Mouse (Mus musculus): Measurements from ENCODE around the gene Dyx1c1. TPM values are rescaled to one million over a fixed set of nuclear protein-coding genes. Genes with fewer than 3 reads are reported as not detected.

Gene Dyx1c1
- polyA plus RNA-seq, 1 experiment from 2014 or later: 0.99 TPM

GRCm38 (mm10) chr9:73005106-73005505 is 46.5 kb downstream of the Dyx1c1 start:
- H3K27ac ChIP-seq: no peak overlapping the region
- no peaks in the 10 kb centered on the region for H3K9me3 ChIP-seq
- H3K9ac ChIP-seq: no peak overlapping the region
- H3K36me3 ChIP-seq: peaks cover 3% of the 10 kb centered on the region
- WGBS: 81% methylated on average over 6 of the region's 6 CpGs
- H3K4me2 ChIP-seq: no peak overlapping the region
- no peak overlapping the region for H3K4me3 ChIP-seq (replicated peaks)
- no peak for ATAC-seq (ENCODE audit: insufficient read depth, low FRiP score, low read depth)
- no peaks in the 10 kb centered on the region for H3K4me1 ChIP-seq
- H3K27me3 ChIP-seq (replicated peaks): no peaks in the 10 kb centered on the region

GRCm38 (mm10) chr9:73006175-73006574 is 47.6 kb downstream of the Dyx1c1 start:
- 96% methylated on average over 3 of the region's 3 CpGs for WGBS
- H3K9ac ChIP-seq: no peak overlapping the region

GRCm38 (mm10) chr9:73008384-73008783 is 49.8 kb downstream of the Dyx1c1 start:
- Histone ChIP-seq H3K4me1 (no peaks in the 10 kb centered on the region), H3K4me2 (no peak overlapping the region), H3K9me3 (no peaks in the 10 kb centered on the region), H3K27me3 (replicated peaks) (no peaks in the 10 kb centered on the region), H3K36me3 (peaks cover 3% of the 10 kb centered on the region), H3K4me3 (replicated peaks) (no peak overlapping the region), H3K9ac (no peak overlapping the region), H3K27ac (no peak overlapping the region)
- no peak for ATAC-seq (ENCODE audit: insufficient read depth, low FRiP score, low read depth)
- 56% methylated on average over 3 of the region's 3 CpGs for WGBS

More at GRCm38 (mm10) chr9:73006175-73006574, 47.6 kb downstream of the Dyx1c1 start:
- Histone ChIP-seq H3K9me3 (no peaks in the 10 kb centered on the region), H3K27ac (no peak overlapping the region), H3K36me3 (peaks cover 3% of the 10 kb centered on the region), H3K4me1 (no peaks in the 10 kb centered on the region), H3K4me2 (no peak overlapping the region), H3K4me3 (replicated peaks) (no peak overlapping the region), H3K27me3 (replicated peaks) (no peaks in the 10 kb centered on the region)
- no peak for ATAC-seq (ENCODE audit: insufficient read depth, low FRiP score, low read depth)

GRCm38 (mm10) chr9:73012629-73013028 is 54.0 kb downstream of the Dyx1c1 start:
- H3K36me3 ChIP-seq: peaks cover 7% of the 10 kb centered on the region
- H3K4me2 ChIP-seq: no peak overlapping the region
- no peak overlapping the region for H3K9ac ChIP-seq
- 88% methylated on average over 4 of the region's 4 CpGs for WGBS
- H3K27me3 ChIP-seq (replicated peaks): no peaks in the 10 kb centered on the region
- no peaks in the 10 kb centered on the region for H3K9me3 ChIP-seq
- H3K4me3 ChIP-seq (replicated peaks): no peak overlapping the region
- H3K4me1 ChIP-seq: no peaks in the 10 kb centered on the region
- ATAC-seq (ENCODE audit: insufficient read depth, low FRiP score, low read depth): no peak
- no peak overlapping the region for H3K27ac ChIP-seq

- WGBS: 74% methylated on average over 13 of the region's 13 CpGs
- Histone ChIP-seq H3K27me3 (replicated peaks) (no peaks in the 10 kb centered on the region), H3K9ac (no peak overlapping the region), H3K4me2 (no peak overlapping the region), H3K27ac (no peak overlapping the region), H3K4me1 (no peaks in the 10 kb centered on the region), H3K4me3 (replicated peaks) (no peak overlapping the region), H3K36me3 (peaks cover 7% of the 10 kb centered on the region), H3K9me3 (no peaks in the 10 kb centered on the region)
- ATAC-seq (ENCODE audit: insufficient read depth, low FRiP score, low read depth): no peak
Measured at GRCm38 (mm10) chr9:73014724-73015123, 56.1 kb downstream of the Dyx1c1 start.

GRCm38 (mm10) chr9:73019841-73020240 is 61.3 kb downstream of the Dyx1c1 start:
- H3K36me3 ChIP-seq: peaks cover 12% of the 10 kb centered on the region

GRCm38 (mm10) chr9:73020566-73021097 is 62.0 kb downstream of the Dyx1c1 start:
- peaks cover 11% of the 10 kb centered on the region for H3K36me3 ChIP-seq
- no peak for ATAC-seq (ENCODE audit: insufficient read depth, low FRiP score, low read depth)
- H3K4me3 ChIP-seq (replicated peaks): no peak overlapping the region
- no peak overlapping the region for H3K9ac ChIP-seq
- WGBS: 91% methylated on average over 5 of the region's 5 CpGs
- H3K27me3 ChIP-seq (replicated peaks): no peaks in the 10 kb centered on the region
- H3K9me3 ChIP-seq: no peaks in the 10 kb centered on the region
- no peak overlapping the region for H3K27ac ChIP-seq
- H3K4me1 ChIP-seq: no peaks in the 10 kb centered on the region
- no peak overlapping the region for H3K4me2 ChIP-seq

More at GRCm38 (mm10) chr9:73019841-73020240, 61.3 kb downstream of the Dyx1c1 start:
- no peaks in the 10 kb centered on the region for H3K27me3 ChIP-seq (replicated peaks)
- H3K4me1 ChIP-seq: no peaks in the 10 kb centered on the region
- ATAC-seq (ENCODE audit: insufficient read depth, low FRiP score, low read depth): no peak
- no peak overlapping the region for H3K9ac ChIP-seq
- H3K9me3 ChIP-seq: no peaks in the 10 kb centered on the region
- no peak overlapping the region for H3K27ac ChIP-seq
- no peak overlapping the region for H3K4me2 ChIP-seq
- H3K4me3 ChIP-seq (replicated peaks): no peak overlapping the region
- WGBS: 89% methylated on average over 10 of the region's 10 CpGs

Small RNA genes within 50 kb of the gene (microRNA-seq; reads per million reads assigned to microRNA genes)
- not detected for gene Gm27353

Other genes with a start within 250 kb of the Dyx1c1 start
- gene Prtg, start 151.9 kb upstream of the Dyx1c1 start, polyA plus RNA-seq (2015; fragmentation: Nextera tagmentation; extraction: Ambion mirVana): 0.31 and 0.46 TPM in 2 replicates
- 3.4 and 3.5 TPM in 2 replicates for gene Pygo1, start 33.1 kb upstream of the Dyx1c1 start, polyA plus RNA-seq (2015; fragmentation: Nextera tagmentation; extraction: Ambion mirVana)
- not detected in 2 replicates for gene Gm44503, start 67 bp downstream of the Dyx1c1 start, polyA plus RNA-seq (2015; fragmentation: Nextera tagmentation; extraction: Ambion mirVana)
- 13.5 and 14.1 TPM in 2 replicates for gene Ccpg1os, start 26.6 kb downstream of the Dyx1c1 start, polyA plus RNA-seq (2015; fragmentation: Nextera tagmentation; extraction: Ambion mirVana)
- gene Ccpg1, start 26.6 kb downstream of the Dyx1c1 start, polyA plus RNA-seq (2015; fragmentation: Nextera tagmentation; extraction: Ambion mirVana): 34.5 and 37.8 TPM in 2 replicates
- gene Pigb, start 81.6 kb downstream of the Dyx1c1 start, polyA plus RNA-seq (2015; fragmentation: Nextera tagmentation; extraction: Ambion mirVana): 14.1 and 15.8 TPM in 2 replicates
- gene Rab27a, start 86.1 kb downstream of the Dyx1c1 start, polyA plus RNA-seq (2015; fragmentation: Nextera tagmentation; extraction: Ambion mirVana): 15.8 and 16.8 TPM in 2 replicates
- gene Khdc3, start 143.1 kb downstream of the Dyx1c1 start, polyA plus RNA-seq (2015; fragmentation: Nextera tagmentation; extraction: Ambion mirVana): 0.13 and 0.44 TPM in 2 replicates
- gene Gm20509, start 143.7 kb downstream of the Dyx1c1 start, polyA plus RNA-seq (2015; fragmentation: Nextera tagmentation; extraction: Ambion mirVana): not detected in 2 replicates
- gene Rsl24d1, start 154.6 kb downstream of the Dyx1c1 start, polyA plus RNA-seq (2015; fragmentation: Nextera tagmentation; extraction: Ambion mirVana): 94.1 and 94.7 TPM in 2 replicates

All from stomach, embryonic 15.5 days (tissue).